Mouse (Mus musculus): ENCODE data around the gene Tbx21. TPM values are rescaled to one million over a fixed set of nuclear protein-coding genes. Genes with fewer than 3 reads are reported as not detected.

The Tbx21 gene
- total RNA-seq, 1 experiment from 2014 or later, result 0.33 TPM

Small RNAs within 50 kb of the gene (microRNA-seq; reads per million reads assigned to microRNA genes)
- gene Mir7235 (0 to 1.5 reads per million in 2 experiments), gene Mir8103 (0 to 1.1 reads per million in 2 experiments)

Other genes with a start within 250 kb of the Tbx21 start
- gene Cdk5rap3, start 198.8 kb downstream of the Tbx21 start, total RNA-seq (2021), result 48.6 and 49.9 TPM in 2 replicates
- 0.37 TPM in 1 of 2 replicates, not detected in the other for gene Prr15l, start 187.2 kb downstream of the Tbx21 start, total RNA-seq (2021)
- 28.3 and 31.9 TPM in 2 replicates for gene Pnpo, start 171.3 kb downstream of the Tbx21 start, total RNA-seq (2021)
- gene Sp2, start 132.4 kb downstream of the Tbx21 start, total RNA-seq (2021), result 15.5 and 18.3 TPM in 2 replicates
- gene Sp6, start 101.9 kb downstream of the Tbx21 start, total RNA-seq (2021), result 0.22 and 0.30 TPM in 2 replicates
- gene Scrn2, start 85.4 kb downstream of the Tbx21 start, total RNA-seq (2021), result 15.9 and 18.3 TPM in 2 replicates
- 0.93 and 0.94 TPM in 2 replicates for gene Lrrc46, start 73.9 kb downstream of the Tbx21 start, total RNA-seq (2021)
- 124 and 130 TPM in 2 replicates for gene Mrpl10, start 73.8 kb downstream of the Tbx21 start, total RNA-seq (2021)
- 8.0 and 10.1 TPM in 2 replicates for gene Osbpl7, start 64.7 kb downstream of the Tbx21 start, total RNA-seq (2021)
- 17.6 and 22.9 TPM in 2 replicates for gene Tbkbp1, start 36.2 kb upstream of the Tbx21 start, total RNA-seq (2021)
- 123 and 138 TPM in 2 replicates for gene Kpnb1, start 72.5 kb upstream of the Tbx21 start, total RNA-seq (2021)
- gene Npepps, start 165.3 kb upstream of the Tbx21 start, total RNA-seq (2021), result 73.2 and 74.2 TPM in 2 replicates
- 43.5 and 46.0 TPM in 2 replicates for gene Mrpl45, start 200.4 kb upstream of the Tbx21 start, total RNA-seq (2021)
- gene Gpr179, start 236.7 kb upstream of the Tbx21 start, total RNA-seq (2021), result 2.8 and 3.3 TPM in 2 replicates
- gene Socs7, start 247.2 kb upstream of the Tbx21 start, total RNA-seq (2021), result 18.3 TPM in 2 replicates